Mouse (Mus musculus): ENCODE results near the gene Otub1.
A peak's percentile ranks its signal among the peaks of the same experiment; 100 is the strongest.

The Otub1 gene

DNA sequence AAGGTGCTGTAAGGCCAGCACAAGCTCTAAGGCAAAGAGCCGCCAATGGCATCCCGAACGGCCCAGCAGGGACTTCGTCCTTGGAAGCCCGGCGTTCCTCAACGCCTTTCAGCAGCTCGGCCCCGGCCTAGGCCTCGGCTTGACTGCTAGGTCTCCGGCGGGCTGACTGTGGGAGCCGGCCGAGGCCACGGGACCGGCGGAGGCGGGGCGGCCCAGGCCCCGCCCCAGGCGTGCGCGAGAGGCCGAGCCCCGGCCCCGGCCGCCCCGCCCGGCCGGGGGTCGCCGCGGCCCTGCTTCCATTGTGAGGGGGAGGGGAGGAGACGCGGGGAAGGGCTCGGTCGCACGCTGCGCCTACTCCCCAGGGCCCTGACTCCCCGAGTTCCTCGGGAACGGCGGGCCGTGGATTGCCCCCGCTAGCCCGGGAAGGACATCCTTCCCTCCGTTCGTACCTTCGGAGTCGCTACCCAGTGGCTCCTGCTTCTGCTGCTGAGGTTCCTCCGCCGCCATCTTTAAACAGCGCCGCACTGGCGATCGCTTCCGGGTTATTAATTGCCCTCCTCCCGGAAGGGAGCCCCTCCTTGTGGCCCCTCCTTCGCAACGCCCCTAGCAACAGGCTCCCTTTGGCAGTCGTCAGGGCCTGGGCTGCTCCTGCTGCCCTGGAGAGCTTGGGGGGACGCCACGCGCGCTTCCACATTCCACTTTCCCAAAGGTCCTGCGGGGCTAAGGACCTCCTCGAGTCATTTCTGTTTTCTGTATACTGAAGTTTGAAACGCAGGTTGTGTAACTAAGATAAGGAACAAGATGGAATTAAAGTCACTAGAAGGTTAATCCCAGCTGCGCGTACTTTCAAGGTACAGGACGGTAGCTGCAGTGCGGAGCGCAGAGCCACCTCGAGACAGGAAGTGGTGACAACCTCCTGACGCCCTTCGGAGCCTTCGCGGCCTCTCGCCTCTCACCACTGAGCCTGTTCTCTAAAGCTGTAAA lies at the start of gene Otub1:
Gene Otub1 (minus strand): TSS at position 564 of the 984 bp plus-strand sequence.
- DNase-seq (ENCODE audit: low spot score) = peak; percentile 80

DNA sequence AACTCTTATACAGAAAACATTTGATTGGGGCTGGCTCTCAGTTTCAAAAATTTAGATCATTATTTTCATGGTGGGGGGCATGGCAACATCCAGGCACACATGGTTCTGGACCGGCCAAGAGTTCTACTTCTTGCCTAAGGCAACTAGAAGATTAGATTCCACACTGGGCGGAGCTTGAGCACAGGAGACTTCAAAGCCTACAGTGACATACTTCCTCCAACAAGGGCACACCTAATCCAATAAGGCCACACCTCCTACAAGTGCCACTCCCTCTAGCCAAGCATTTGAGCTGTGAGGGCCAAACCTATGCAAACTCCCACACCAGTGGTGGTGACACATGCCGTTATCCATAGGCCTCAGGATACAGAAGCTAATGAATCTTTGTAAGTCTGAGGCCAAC lies 39.9 kb upstream of the Otub1 start:
- DNase-seq (ENCODE audit: low spot score) = no peak

- peak; percentile 70 for DNase-seq (ENCODE audit: low spot score)
Measured at GRCm38 (mm10) chr19:7240782-7241690, 34.9 kb upstream of the Otub1 start, which contains the start of gene Naa40. TSS of gene Naa40 (minus strand) at chr19:7241183.

GRCm38 (mm10) chr19:7240291-7240690 lies 34.2 kb upstream of the Otub1 start:
- no peak for DNase-seq (ENCODE audit: low spot score)

DNA sequence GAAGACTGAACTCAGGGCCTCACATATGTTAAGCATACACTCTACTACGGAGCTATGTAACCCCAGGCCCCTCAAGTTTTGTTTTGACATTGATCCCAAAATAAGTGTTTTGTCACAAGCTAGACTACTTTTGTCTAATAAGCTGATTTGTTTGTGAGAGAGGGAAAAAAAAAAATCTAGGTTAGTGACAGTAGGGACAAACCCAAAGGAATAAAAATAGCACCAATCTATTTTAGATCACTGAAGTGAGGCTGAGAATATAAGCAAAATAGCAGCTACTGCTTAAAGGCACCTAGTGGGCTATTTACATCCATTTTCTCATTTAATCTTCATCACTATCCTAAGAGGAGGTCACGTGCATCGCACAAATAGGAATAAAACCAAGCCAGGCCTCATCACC lies 33.5 kb upstream of the Otub1 start:
- no peak for DNase-seq (ENCODE audit: low spot score)

DNA sequence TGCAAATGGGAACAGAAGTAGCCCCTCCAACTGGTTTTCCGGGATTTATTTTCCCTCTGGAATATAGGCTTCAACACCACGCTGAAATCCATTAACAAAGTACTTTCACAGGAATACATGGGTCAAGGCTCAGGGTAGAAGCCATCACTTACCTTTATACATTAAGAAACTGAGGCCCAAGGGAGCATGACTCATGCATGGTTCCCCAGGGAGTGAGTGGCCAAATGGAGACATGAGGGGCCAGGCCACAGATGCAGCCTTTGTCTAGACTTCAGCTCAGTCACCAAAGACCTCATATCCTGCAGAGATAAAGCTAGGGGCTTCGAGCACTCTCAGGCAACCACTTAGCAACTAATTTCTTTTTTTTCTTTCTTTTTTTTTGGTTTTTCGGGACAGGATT lies 30.6 kb upstream of the Otub1 start:
- no peak for DNase-seq (ENCODE audit: low spot score)

GRCm38 (mm10) chr19:7236011-7236410 lies 29.9 kb upstream of the Otub1 start:
- DNase-seq (ENCODE audit: low spot score) = no peak

DNA sequence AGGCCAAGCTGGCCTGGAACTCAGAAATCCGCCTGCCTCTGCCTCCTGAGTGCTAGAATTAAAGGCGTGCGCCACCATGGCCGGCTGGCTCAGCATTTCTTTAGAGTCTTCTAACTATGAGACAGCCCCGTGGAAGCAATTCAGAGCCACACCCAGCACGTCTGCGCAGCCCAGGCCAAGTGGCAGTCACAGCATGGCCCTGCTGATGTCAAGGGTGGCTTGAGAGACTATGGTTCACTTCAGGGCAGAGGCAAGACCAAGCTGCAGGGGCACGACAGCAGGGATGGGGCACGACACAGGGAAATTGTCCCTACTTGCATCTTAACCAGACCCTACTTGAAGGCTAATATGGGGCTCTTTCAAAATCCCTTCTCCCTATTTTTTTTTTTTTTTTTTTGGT lies 29.3 kb upstream of the Otub1 start:
- DNase-seq (ENCODE audit: low spot score) = no peak

DNA sequence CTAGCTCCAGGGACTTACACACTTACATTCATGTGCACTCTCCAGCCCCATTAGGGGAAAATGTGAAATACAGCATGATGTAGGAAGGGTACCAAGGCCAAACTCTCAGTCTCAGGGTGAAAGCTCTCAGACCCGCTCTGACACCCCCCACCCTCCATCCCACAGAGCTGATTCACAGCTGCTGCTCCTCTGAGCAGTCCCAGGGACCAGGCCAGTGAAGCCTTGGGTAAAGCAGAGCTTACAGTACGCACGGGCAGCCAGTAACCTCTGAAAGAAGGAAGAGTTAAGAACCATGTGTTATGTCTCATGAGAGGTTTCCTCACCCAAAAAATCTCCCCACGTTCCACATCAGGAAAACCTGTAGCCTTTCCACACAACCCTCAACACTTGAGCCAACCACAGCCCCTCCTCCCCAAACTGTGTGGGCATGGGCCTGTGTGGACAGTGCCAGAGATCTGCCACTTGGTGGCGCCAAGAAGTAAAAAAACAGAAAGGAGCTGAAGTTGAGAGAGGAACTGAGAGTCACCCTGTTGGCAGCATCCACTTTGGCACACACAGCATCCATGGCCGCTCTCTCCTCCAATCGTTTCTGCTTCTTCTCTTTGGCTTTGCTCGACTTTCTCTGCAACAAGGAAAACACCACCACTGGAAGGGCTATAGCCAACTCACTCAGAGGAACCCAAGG lies 28.6 kb upstream of the Otub1 start:
- peak; percentile 79 for DNase-seq (ENCODE audit: low spot score)

DNA sequence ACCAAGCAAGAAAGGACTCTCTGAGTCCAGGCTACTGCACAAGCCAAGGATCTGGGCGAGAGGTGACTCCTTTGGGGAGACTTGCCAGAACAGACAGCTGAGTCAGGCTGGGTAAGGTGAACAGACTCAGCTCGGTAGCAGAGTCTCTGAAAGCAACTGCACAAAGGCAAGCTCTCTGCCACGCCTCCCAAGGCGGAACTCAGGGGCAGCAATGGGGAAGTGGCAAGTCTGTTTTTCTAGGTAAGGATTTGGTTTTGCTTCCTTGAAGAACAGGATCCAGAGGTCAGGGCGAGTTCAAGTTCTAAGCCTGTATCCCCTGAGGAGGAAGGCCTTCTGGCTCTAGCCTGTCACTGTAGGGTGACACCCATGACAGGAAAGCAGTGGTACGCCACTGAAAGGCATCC lies 20.4 kb upstream of the Otub1 start:
- DNase-seq (ENCODE audit: low spot score) = no peak

- DNase-seq (ENCODE audit: low spot score) = no peak
Measured at GRCm38 (mm10) chr19:7225096-7225690, 19.1 kb upstream of the Otub1 start.

GRCm38 (mm10) chr19:7224253-7224652 lies 18.1 kb upstream of the Otub1 start:
- no peak for DNase-seq (ENCODE audit: low spot score)

- DNase-seq (ENCODE audit: low spot score) = no peak
Measured at GRCm38 (mm10) chr19:7223488-7223887, 17.4 kb upstream of the Otub1 start.

GRCm38 (mm10) chr19:7222196-7222595 lies 16.1 kb upstream of the Otub1 start:
- no peak for DNase-seq (ENCODE audit: low spot score)

DNA sequence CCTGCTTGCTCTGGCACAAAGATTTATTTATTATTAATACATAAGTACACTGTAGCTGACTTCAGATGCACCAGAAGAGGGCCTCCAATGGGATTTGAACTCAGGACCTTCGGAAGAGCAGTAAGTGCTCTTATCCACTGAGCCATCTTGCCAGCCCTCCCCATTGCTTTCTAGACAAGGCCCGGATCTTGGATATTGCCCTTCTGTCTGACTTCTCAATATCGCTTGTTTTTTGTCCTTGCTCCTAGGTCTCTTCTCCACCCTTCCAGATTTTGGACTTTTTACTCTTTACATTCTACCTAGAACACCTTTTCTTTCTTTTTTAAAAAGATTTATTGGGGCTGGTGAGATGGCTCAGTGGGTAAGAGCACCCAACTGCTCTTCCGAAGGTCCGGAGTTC lies 12.6 kb upstream of the Otub1 start:
- DNase-seq (ENCODE audit: low spot score) = no peak

- DNase-seq (ENCODE audit: low spot score) = no peak
Measured at GRCm38 (mm10) chr19:7217926-7218267, 11.8 kb upstream of the Otub1 start.

- DNase-seq (ENCODE audit: low spot score) = peak; percentile 92
Measured at GRCm38 (mm10) chr19:7217162-7217925, 11.2 kb upstream of the Otub1 start, which contains the start of gene Cox8a. TSS of gene Cox8a (minus strand) at chr19:7217616.

DNA sequence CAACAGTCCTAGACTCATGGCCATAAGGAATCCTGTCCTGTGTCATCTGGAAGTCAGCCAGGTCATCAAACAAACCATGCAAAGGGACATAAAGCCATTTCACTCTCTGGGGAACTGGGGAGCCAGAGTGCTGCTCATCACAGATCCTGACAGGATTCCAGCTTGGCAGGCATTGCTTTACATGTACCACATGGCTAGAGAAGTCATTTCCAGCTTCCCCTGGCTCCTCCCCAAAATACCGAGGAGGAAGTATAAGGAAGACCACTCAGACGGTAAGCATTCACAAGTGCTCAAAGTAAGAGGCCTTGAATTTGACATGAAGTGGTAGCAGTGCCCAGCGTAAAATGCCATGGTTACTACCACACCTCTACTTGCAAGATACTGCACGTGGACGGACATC lies 8.4 kb upstream of the Otub1 start:
- DNase-seq (ENCODE audit: low spot score) = no peak

- no peak for DNase-seq (ENCODE audit: low spot score)
Measured at GRCm38 (mm10) chr19:7213010-7213409, 6.9 kb upstream of the Otub1 start.

DNA sequence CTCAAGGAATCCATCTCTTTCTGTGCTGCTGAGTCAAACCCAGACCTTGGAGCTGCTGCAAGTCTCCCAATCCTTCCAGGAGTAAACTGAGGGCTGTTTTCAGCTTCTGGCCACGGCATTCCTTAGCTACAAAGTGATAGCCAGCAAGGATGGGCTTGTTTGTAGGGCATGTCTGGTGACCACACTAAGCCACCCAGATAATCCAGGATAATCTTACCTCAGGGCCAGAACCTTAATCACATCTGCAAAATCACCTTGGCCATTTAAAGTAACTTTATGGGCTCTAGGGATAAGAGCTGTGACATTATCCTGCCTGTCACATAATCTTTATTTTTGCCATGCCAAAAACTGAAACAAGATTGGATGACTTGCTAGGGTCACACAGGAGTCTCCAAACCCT lies 6.1 kb upstream of the Otub1 start:
- no peak for DNase-seq (ENCODE audit: low spot score)
